Mouse (Mus musculus) brain, adult 2 months (tissue): ENCODE data around the gene Rtl3.
A peak's percentile ranks its signal among the peaks of the same experiment; 100 is the strongest.

ENCODE experiments used
- DNase-seq: peaks from one replicate; pipeline ENCODE4 v3.0.0; 2011; ENCODE audit warnings: low read depth, low spot score

Rtl3 gene

DNA sequence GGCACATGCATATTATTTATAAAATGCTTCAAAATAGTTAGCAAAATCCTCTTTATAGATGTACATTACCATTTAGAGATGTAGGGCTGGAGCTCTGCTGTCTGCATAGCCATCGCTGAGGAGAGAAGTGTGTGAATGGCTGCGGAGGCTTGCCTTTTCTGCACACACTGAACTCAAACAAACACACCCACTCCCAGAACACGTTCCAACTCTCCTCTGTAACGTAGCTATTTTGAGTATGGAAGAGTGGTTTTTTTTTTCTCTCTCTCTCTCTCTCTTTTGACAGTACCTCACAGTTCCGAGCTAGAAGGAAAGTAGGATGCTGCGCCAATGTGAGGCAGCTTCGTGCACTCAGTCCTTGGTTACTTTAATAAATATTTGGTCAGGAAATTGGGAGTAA lies at the start of gene Rtl3:
TSS of gene Rtl3 (minus strand) at position 236 of the 400 bp plus-strand sequence.
- DNase-seq = peak; percentile 75

DNA sequence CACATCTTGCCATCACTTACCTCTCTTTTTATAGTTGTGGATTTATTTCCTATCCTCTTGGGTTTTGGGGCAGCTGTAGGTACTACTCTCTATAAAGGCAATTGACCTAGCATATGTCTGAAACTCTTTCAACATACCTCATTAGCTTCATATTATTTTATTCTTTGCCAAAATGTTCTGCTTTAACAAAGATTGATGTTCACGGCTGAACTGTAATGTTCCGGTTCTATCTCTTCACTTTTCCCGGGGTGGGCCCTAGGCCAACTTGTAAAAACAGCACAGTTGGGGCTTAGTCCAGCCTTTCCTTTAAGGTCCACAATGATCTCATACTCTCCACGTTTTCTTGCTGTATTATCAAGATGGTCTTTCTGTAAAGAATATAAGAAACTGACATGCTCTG lies 31.9 kb upstream of the Rtl3 start:
- DNase-seq = no peak

GRCm38 (mm10) chrX:106871894-106872293 lies 31.4 kb upstream of the Rtl3 start:
- no peak for DNase-seq

- peak; percentile 1 for DNase-seq
Observed at GRCm38 (mm10) chrX:106871426-106871825, 31.0 kb upstream of the Rtl3 start.

DNA sequence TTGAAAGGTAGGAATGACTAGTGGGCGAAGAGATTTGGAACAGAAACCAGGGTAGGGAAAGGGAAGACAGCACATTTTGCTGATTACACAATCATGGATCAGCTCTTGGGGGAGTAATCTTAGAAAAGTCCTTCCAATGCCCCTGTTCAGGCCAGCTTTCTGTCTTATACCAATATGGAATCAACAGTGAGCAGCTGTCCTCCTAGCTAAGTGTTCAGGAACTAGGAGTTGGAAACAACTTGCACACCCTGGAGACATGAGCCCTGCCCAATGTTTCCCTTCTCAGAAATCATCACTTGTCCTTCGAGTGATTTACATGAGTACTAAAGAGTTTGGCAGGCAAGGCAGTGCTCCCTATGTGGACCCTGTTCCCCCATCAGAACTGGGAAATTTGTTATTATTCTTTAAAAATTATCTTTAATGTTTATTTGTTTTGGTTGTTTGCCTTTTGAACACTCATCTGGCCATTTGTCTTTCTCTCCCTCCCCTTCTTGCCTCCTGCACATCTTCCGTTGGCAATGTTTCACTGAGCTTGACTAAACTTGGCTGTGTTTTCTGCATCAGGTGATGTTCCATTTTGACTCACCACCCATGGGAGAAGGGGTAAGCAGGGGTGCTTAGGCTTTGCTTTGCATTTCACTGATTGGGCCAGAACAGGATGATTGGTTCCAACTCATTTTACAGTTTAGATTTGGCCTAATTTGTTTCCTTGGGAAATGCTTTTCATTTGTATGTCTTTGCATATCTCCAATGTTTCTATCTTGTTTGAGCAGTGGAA lies 13.3 kb upstream of the Rtl3 start:
- no peak for DNase-seq

DNA sequence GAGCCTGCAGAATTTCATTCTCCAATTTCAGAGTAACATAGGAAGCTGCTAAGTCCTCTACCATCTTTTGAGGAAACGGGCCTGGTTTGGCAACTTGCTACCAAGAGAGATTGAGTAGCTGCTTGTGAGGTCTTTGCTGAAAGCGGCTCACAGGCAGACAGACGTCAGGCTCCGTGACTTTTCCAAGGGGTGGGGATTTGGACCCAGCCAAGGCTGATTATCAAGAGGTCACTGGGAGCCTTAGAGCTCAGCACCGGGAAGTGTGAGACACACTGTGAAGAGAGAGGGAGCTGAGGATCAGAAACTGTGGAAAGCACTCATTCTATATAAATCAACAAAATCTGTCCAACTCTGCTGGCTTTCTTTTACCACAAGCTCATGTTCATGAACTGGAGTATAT lies 853 bp downstream of the Rtl3 start:
- DNase-seq = no peak

DNA sequence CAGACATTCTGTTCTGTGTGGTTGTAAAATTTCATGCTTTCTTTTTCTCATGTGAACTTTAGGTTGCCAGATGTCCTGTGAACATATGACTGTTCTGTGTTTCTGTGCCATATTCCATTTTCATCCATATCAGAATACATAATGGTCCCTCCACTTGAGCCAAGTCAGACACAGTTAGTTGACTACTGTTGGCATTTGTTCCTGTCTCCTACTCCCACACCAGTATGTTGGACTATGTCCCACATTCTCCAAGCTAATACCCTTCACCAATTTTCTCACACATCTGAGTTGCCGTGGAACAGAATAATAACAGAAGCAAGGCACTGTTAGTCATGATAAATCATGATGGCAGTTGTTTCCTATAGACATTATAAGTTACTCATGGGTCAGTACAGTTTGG lies 9.9 kb downstream of the Rtl3 start:
- no peak for DNase-seq

- DNase-seq = no peak
Observed at GRCm38 (mm10) chrX:106809560-106810226, 30.8 kb downstream of the Rtl3 start.

- no peak for DNase-seq
Observed at GRCm38 (mm10) chrX:106804387-106804786, 36.1 kb downstream of the Rtl3 start.

- peak; percentile 7 for DNase-seq
Observed at GRCm38 (mm10) chrX:106794686-106795085, 45.8 kb downstream of the Rtl3 start.
